Mouse (Mus musculus): ENCODE measurements around the gene Mettl8.

The Mettl8 gene

GRCm38 (mm10) chr2:71033014-71033413 lies 22.4 kb downstream of the Mettl8 start:
- no peak for DNase-seq

- DNase-seq: no peak
Measured at GRCm38 (mm10) chr2:71031973-71032794, 23.2 kb downstream of the Mettl8 start.

GRCm38 (mm10) chr2:71030663-71031062 lies 24.7 kb downstream of the Mettl8 start:
- DNase-seq: no peak

GRCm38 (mm10) chr2:71027631-71028030 lies 27.8 kb downstream of the Mettl8 start:
- DNase-seq: no peak

- peak; percentile 18 for DNase-seq
Measured at GRCm38 (mm10) chr2:71026787-71027186, 28.6 kb downstream of the Mettl8 start.

GRCm38 (mm10) chr2:71025576-71026315 lies 29.6 kb downstream of the Mettl8 start:
- no peak for DNase-seq

- no peak for DNase-seq
Measured at GRCm38 (mm10) chr2:71023986-71024385, 31.4 kb downstream of the Mettl8 start.

GRCm38 (mm10) chr2:71022991-71023390 lies 32.4 kb downstream of the Mettl8 start:
- no peak for DNase-seq

GRCm38 (mm10) chr2:71020674-71021073 lies 34.7 kb downstream of the Mettl8 start:
- peak; percentile 27 for DNase-seq

GRCm38 (mm10) chr2:71019704-71020375 lies 35.5 kb downstream of the Mettl8 start:
- no peak for DNase-seq

GRCm38 (mm10) chr2:71019277-71019676 lies 36.1 kb downstream of the Mettl8 start:
- DNase-seq: peak; percentile 30

- DNase-seq: no peak
Measured at GRCm38 (mm10) chr2:71013521-71013920, 41.9 kb downstream of the Mettl8 start.

- DNase-seq: no peak
Measured at GRCm38 (mm10) chr2:71011816-71012215, 43.6 kb downstream of the Mettl8 start.

- no peak for DNase-seq
Measured at GRCm38 (mm10) chr2:71004354-71004753, 51.0 kb downstream of the Mettl8 start.

GRCm38 (mm10) chr2:71002509-71002908 lies 52.9 kb downstream of the Mettl8 start:
- DNase-seq: no peak

GRCm38 (mm10) chr2:70998771-70999170 lies 56.6 kb downstream of the Mettl8 start:
- DNase-seq: no peak

- DNase-seq: no peak
Measured at GRCm38 (mm10) chr2:70996438-70996837, 58.9 kb downstream of the Mettl8 start.

GRCm38 (mm10) chr2:70995900-70996299 lies 59.5 kb downstream of the Mettl8 start:
- no peak for DNase-seq

GRCm38 (mm10) chr2:70993740-70994139 lies 61.6 kb downstream of the Mettl8 start:
- no peak for DNase-seq

GRCm38 (mm10) chr2:70992715-70993114 lies 62.7 kb downstream of the Mettl8 start:
- DNase-seq: no peak

GRCm38 (mm10) chr2:70990196-70990595 lies 65.2 kb downstream of the Mettl8 start:
- no peak for DNase-seq

GRCm38 (mm10) chr2:70989201-70990191 lies 65.9 kb downstream of the Mettl8 start:
- no peak for DNase-seq

Data from layer of hippocampus, adult 9-11 months (tissue).